Mouse (Mus musculus): ENCODE data around the gene Celf1.

- TF ChIP-seq CTCF (IDR thresholded peaks at IDR 0.05; ENCODE audit: insufficient read depth, low read depth, low read length) (no peak), POLR2A (IDR thresholded peaks at IDR 0.05; ENCODE audit: insufficient read depth, low read depth, low read length) (no peak)
Measured at GRCm38 (mm10) chr2:90964811-90965465, 24.8 kb downstream of the Celf1 start.
